Mouse (Mus musculus): ENCODE data around the gene Herc4. TPM values are rescaled to one million over a fixed set of nuclear protein-coding genes. Genes with fewer than 3 reads are reported as not detected.

The Herc4 gene
- 33.6 and 38.1 TPM in 2 replicates for polyA plus RNA-seq (2015; fragmentation: Nextera tagmentation; extraction: Ambion mirVana)

DNA sequence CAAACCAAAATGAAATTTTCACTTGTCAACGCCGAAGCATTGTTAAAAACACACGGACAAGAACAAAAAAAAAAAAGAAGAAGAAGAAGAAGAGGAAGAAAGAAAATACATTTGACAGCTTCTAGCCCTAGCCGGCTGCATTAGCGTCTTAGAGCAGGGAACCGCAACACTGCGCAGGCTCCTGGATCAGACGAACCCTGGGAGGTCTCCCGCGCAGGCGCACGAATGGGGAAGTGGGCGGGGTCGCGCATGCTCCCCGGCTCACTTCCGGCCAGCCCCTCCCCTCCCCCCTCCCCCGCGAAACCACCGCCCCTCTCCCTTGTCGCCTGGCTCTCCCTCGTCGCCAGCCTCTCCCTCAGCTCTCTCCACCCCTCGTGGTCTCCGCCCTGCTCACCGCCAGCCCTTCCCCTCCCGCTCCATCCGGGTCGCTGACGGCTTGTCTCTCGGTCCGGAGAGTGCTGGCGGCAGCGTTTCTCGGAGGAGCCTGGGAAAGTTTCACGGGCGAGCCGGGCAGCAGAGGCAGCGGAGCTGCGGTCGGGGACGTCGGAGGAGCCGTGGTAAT is at the start of gene Herc4:
TSS of gene Herc4 (plus strand) at position 318 of the 562 bp plus-strand sequence.
- Histone ChIP-seq H3K9ac (peak within 1 kb of the TSS; percentile 96), H3K4me1 (peaks cover 23% of the 10 kb centered on the region), H3K4me3 (peak within 1 kb of the TSS; percentile 91), H3K27ac (peak within 1 kb of the TSS; percentile 96), H3K4me2 (peak within 1 kb of the TSS; percentile 67), H3K27me3 (no peaks in the 10 kb centered on the region), H3K9me3 (replicated peaks) (no peaks in the 10 kb centered on the region), H3K36me3 (ENCODE audit: poor library complexity, severe bottlenecking) (no peaks in the 10 kb centered on the region)
- peak; percentile 99 for ATAC-seq
- WGBS = 0% methylated on average over 40 of the region's 44 CpGs

DNA sequence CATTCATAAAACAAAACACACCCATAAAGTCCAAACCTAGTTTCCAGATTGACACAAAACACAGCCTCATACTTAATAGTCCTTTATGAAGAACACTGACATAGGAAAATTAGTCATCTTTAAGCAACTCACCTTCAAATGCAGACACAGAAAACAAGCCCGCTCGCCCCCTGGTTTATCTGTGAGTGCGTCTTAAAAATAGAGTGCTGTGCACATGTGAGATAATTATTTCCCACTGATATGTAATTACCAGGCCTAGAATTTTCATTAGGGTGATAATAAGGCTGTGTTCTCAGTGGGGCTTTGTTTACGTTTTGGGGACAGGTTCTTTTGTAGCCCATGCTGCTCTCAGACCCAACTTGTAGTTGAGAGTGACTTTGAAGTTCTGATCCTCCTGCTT is 44.6 kb upstream of the Herc4 start:
- ATAC-seq = no peak
- Histone ChIP-seq H3K9ac (no peak overlapping the region), H3K27ac (no peak overlapping the region), H3K4me1 (no peaks in the 10 kb centered on the region), H3K4me3 (no peak overlapping the region), H3K27me3 (no peaks in the 10 kb centered on the region), H3K4me2 (no peak overlapping the region), H3K9me3 (replicated peaks) (no peaks in the 10 kb centered on the region), H3K36me3 (ENCODE audit: poor library complexity, severe bottlenecking) (no peaks in the 10 kb centered on the region)
- 69% methylated on average over 4 of the region's 4 CpGs for WGBS

DNA sequence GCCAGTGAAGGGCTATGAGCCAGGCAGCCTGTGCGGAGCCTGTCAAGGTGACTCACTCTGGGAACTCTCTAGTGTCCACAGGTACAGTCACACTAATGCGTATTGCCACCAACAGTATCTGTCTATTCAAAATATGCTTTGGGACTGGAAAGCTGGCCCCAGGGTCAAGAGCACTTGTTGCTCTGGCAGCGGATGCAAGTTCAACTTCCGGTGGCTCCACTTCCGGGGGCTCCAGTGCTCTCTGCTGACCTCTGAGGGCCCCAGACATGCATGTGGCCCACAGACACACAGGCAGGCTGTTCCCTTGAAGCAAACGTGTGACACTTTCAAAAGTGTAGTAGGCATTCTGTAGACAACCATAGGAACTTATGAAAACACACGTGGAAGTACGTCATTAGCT is 42.1 kb upstream of the Herc4 start:
- Histone ChIP-seq H3K4me2 (no peak overlapping the region), H3K36me3 (ENCODE audit: poor library complexity, severe bottlenecking) (no peaks in the 10 kb centered on the region), H3K4me3 (no peak overlapping the region), H3K27ac (no peak overlapping the region), H3K9me3 (replicated peaks) (no peaks in the 10 kb centered on the region), H3K27me3 (no peaks in the 10 kb centered on the region), H3K4me1 (no peaks in the 10 kb centered on the region), H3K9ac (no peak overlapping the region)
- 86% methylated on average over 8 of the region's 8 CpGs for WGBS
- no peak for ATAC-seq

DNA sequence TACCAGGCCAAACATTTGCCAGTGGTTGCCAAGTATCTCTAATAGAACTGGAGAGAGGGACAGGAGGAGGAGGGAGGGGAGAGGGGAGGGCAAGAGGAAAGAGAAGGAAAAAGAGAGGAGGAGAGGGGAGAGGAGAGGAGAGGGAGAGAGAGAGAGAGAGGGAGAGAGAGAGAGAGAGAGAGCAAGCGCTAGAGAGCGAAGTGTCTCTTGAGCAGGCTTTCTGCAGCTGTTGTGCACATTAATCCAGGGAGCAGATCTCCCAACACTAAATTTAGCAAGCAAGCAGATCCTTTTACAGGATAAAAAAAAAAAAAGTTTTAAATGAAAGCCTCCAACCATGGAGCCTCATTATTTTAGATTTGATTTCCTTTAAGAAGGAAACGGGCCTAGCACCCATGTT is 40.6 kb upstream of the Herc4 start:
- no peaks in the 10 kb centered on the region for H3K27me3 ChIP-seq
- H3K9ac ChIP-seq = no peak overlapping the region
- WGBS = 81% methylated on average over 3 of the region's 3 CpGs
- no peaks in the 10 kb centered on the region for H3K4me1 ChIP-seq
- H3K9me3 ChIP-seq (replicated peaks) = no peaks in the 10 kb centered on the region
- H3K27ac ChIP-seq = no peak overlapping the region
- no peak for ATAC-seq
- no peak overlapping the region for H3K4me2 ChIP-seq
- no peaks in the 10 kb centered on the region for H3K36me3 ChIP-seq (ENCODE audit: poor library complexity, severe bottlenecking)
- H3K4me3 ChIP-seq = no peak overlapping the region

DNA sequence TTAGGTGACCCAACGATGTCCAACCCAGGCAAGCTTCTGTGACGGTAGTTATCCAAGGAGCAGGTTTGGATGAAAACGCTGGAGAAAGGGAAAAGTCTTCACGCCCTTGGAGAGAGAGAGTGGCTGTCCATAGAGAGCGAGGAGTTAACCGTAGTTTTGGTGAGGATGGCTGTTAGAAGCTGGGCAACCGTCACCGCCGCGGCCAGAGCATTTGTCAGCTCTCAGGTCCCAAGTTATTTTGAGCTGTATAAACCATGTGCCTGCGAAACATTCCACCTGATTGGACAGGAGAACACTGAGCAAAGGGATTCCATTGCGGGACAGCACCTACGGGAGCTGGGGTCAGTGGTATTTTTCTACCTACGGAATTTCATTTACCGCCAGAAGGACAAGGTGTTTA is 39.9 kb upstream of the Herc4 start, which contains the start of gene Mypn:
TSS of gene Mypn (minus strand) at position 225 of the 400 bp plus-strand sequence.
- no peak for ATAC-seq

DNA sequence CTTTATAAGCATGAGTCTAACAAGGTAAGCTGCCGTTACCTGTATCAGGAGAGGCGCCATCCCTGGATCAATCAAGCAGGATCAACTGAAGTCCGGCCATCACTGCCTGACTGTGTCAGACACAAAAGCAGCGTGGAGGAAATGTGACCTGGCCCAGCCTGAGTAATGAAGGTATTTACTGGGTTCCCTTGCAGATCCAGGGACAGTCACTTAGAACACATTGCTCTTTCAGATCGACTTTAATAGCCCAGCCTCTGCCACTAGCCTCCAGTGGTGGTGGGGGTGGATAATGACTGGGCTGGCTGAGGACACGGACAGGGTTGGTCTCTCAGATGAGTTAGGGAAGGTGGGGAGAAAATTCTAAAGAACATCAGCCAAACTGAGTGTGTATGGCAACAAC is 34.7 kb upstream of the Herc4 start:
- Histone ChIP-seq H3K4me1 (no peaks in the 10 kb centered on the region), H3K27me3 (no peaks in the 10 kb centered on the region), H3K4me2 (no peak overlapping the region), H3K9ac (no peak overlapping the region), H3K9me3 (replicated peaks) (no peaks in the 10 kb centered on the region), H3K4me3 (no peak overlapping the region), H3K27ac (no peak overlapping the region), H3K36me3 (ENCODE audit: poor library complexity, severe bottlenecking) (no peaks in the 10 kb centered on the region)
- 62% methylated on average over 6 of the region's 6 CpGs for WGBS
- no peak for ATAC-seq

More for the DNA sequence above, 39.9 kb upstream of the Herc4 start, which contains the start of gene Mypn:
- no peaks in the 10 kb centered on the region for H3K4me1 ChIP-seq
- H3K27me3 ChIP-seq = no peaks in the 10 kb centered on the region
- 92% methylated on average over 15 of the region's 15 CpGs for WGBS
- H3K27ac ChIP-seq = no peak within 1 kb of the TSS
- no peak within 1 kb of the TSS for H3K4me3 ChIP-seq
- H3K36me3 ChIP-seq (ENCODE audit: poor library complexity, severe bottlenecking) = no peaks in the 10 kb centered on the region
- H3K4me2 ChIP-seq = no peak within 1 kb of the TSS
- no peaks in the 10 kb centered on the region for H3K9me3 ChIP-seq (replicated peaks)
- H3K9ac ChIP-seq = no peak within 1 kb of the TSS

DNA sequence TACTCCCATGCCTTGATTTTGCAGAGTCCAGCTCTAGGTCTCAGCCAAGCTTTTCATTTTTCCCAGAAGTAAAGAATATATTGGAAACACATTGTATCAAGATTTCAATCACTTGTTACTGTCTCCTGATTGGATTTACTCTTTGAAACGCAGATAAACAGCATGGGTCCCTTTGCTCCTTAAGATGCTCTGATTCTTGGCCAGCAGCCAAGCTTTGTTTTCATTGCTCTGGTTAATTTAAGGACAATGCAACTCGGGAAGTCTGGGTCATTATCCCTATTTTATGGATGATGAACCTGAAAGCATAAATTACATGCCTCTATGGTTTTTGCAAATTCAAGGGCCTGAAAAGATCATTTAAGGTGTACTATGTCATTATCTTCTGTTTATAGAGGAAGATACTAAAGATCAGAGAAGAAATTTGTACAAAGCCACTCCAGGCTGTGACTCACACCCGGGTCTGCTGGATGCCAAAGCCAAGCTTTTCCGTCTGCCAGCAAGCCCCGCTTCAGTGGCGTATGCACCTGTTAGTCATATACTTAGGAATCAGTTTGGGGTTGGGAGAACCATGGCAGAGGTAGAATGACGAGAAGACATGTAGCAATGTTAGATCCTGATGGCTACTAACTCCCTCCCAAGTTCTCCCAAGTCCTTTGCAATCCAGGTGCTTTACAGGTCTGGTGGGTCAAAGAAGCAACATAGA is 22.4 kb upstream of the Herc4 start:
- ATAC-seq = no peak
- Histone ChIP-seq H3K9ac (no peak overlapping the region), H3K36me3 (ENCODE audit: poor library complexity, severe bottlenecking) (no peaks in the 10 kb centered on the region), H3K4me3 (no peak overlapping the region), H3K9me3 (replicated peaks) (no peaks in the 10 kb centered on the region), H3K27me3 (no peaks in the 10 kb centered on the region), H3K4me2 (no peak overlapping the region), H3K27ac (no peak overlapping the region), H3K4me1 (no peaks in the 10 kb centered on the region)
- WGBS = 30% methylated on average over 7 of the region's 7 CpGs

DNA sequence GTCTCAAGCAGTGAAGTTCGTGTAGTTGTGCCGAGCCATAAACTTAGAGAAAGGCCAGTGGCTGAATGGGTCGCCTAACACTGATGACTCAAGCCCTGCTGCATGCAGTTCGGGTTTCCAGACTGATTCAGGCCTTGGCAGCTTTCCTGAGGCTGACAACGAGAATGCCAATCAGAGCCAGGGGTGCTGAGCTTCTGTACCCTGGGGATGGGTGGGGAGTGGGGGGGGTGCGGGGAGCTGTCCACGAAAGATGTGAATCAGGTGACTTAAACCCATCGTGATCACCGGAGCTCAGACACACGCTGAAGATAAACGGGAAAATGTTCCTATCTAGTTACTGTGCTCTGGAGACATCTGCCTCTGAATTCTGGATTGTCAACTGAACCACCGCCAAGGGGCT is 19.3 kb upstream of the Herc4 start:
- H3K27ac ChIP-seq = no peak overlapping the region
- no peak for ATAC-seq
- no peak overlapping the region for H3K4me3 ChIP-seq
- no peaks in the 10 kb centered on the region for H3K9me3 ChIP-seq (replicated peaks)
- no peaks in the 10 kb centered on the region for H3K4me1 ChIP-seq
- no peak overlapping the region for H3K9ac ChIP-seq
- no peak overlapping the region for H3K4me2 ChIP-seq
- no peaks in the 10 kb centered on the region for H3K27me3 ChIP-seq
- 82% methylated on average over 12 of the region's 12 CpGs for WGBS
- H3K36me3 ChIP-seq (ENCODE audit: poor library complexity, severe bottlenecking) = no peaks in the 10 kb centered on the region

DNA sequence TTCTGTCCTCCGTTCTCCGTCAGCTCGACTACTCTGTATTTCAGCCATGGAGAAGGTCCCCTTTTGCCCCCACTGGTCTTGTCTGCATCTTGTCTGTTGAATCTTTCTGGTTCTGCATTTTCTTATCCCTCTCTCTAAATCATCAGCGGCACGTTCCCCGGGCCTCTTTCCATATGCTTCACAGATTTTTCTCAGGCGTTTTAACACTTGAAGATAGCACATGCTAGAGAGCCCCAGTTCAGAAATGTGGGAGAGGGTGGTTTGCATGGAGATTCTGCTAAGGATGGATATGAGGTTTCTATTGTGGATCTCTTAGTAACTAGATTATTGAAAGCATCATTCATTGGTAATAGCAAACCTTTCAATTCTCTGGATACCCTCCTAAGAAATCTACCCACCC is 13.3 kb upstream of the Herc4 start:
- no peak for ATAC-seq
- no peak overlapping the region for H3K9ac ChIP-seq
- no peaks in the 10 kb centered on the region for H3K9me3 ChIP-seq (replicated peaks)
- H3K27ac ChIP-seq = no peak overlapping the region
- no peaks in the 10 kb centered on the region for H3K4me1 ChIP-seq
- H3K4me3 ChIP-seq = no peak overlapping the region
- no peaks in the 10 kb centered on the region for H3K27me3 ChIP-seq
- H3K36me3 ChIP-seq (ENCODE audit: poor library complexity, severe bottlenecking) = no peaks in the 10 kb centered on the region
- 83% methylated on average over 7 of the region's 7 CpGs for WGBS
- no peak overlapping the region for H3K4me2 ChIP-seq

DNA sequence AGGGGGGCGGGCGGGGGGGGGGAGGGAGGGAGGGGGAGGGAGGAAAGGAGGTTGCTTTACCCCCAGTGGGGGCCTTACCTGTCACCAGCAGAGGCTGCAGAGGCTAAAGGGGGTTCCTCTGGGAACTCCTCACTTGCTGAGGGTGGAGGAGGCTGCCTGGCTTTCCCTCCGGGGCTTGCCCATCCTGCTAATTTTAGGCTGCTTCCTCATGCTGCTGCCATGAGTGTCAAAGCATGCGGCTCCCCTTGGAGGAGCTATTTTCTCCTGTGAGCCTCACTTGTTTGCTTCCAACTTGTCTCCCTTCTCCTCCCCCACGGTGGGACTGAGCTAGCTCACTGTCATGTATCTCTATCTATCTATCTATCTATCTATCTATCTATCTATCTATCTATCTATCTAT is 12.8 kb upstream of the Herc4 start:
- H3K4me2 ChIP-seq = no peak overlapping the region
- WGBS = 49% methylated on average over 3 of the region's 5 CpGs
- H3K27ac ChIP-seq = no peak overlapping the region
- H3K4me1 ChIP-seq = no peaks in the 10 kb centered on the region
- H3K9me3 ChIP-seq (replicated peaks) = no peaks in the 10 kb centered on the region
- no peak for ATAC-seq
- H3K27me3 ChIP-seq = no peaks in the 10 kb centered on the region
- H3K36me3 ChIP-seq (ENCODE audit: poor library complexity, severe bottlenecking) = no peaks in the 10 kb centered on the region
- no peak overlapping the region for H3K9ac ChIP-seq
- no peak overlapping the region for H3K4me3 ChIP-seq

DNA sequence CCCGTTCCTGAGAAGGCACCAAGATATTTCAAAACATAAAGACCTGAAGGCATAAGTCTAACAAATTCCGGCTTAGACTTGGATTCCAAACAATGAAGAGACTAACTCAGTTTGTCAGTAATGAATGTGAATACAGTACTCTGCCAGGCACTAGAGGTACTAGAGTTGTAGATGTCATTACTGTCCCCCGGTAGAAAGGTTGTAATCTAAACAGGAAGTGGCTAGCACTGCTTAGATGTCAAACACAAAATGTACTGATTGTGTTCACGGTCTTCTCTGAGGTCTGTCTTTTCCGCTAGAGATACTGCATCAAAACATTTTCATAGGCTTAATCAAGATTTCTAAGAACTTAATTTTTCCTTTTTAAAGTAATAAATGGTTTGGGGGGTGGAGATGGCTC is 12.0 kb upstream of the Herc4 start:
- WGBS = 91% methylated on average over 5 of the region's 5 CpGs
- Histone ChIP-seq H3K9ac (no peak overlapping the region), H3K4me3 (no peak overlapping the region), H3K27me3 (no peaks in the 10 kb centered on the region), H3K4me2 (no peak overlapping the region), H3K9me3 (replicated peaks) (no peaks in the 10 kb centered on the region), H3K4me1 (no peaks in the 10 kb centered on the region), H3K27ac (no peak overlapping the region), H3K36me3 (ENCODE audit: poor library complexity, severe bottlenecking) (no peaks in the 10 kb centered on the region)
- no peak for ATAC-seq

DNA sequence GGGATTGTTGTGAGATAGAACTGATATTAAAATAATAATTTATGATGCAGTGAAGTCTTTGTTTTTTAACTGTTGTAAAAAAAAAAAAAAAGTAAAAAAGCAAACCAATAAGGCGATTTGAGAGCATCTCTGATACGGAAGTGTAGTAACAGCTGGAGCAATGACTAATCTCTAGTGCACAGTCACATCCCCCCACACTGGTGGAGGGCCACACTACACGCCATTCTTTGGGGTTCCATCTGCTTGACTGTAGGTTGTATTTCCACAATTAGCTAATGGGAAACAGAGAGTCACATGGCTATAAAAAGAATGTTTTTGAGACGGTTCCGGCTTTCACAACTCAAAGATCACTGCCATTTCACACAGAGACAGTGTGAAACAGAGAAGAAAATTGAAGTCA is 9.5 kb upstream of the Herc4 start:
- ATAC-seq = no peak
- Histone ChIP-seq H3K9me3 (replicated peaks) (no peaks in the 10 kb centered on the region), H3K36me3 (ENCODE audit: poor library complexity, severe bottlenecking) (no peaks in the 10 kb centered on the region), H3K4me3 (no peak overlapping the region), H3K27me3 (no peaks in the 10 kb centered on the region), H3K9ac (no peak overlapping the region), H3K4me1 (no peaks in the 10 kb centered on the region), H3K4me2 (no peak overlapping the region), H3K27ac (no peak overlapping the region)
- WGBS = 90% methylated on average over 5 of the region's 5 CpGs

DNA sequence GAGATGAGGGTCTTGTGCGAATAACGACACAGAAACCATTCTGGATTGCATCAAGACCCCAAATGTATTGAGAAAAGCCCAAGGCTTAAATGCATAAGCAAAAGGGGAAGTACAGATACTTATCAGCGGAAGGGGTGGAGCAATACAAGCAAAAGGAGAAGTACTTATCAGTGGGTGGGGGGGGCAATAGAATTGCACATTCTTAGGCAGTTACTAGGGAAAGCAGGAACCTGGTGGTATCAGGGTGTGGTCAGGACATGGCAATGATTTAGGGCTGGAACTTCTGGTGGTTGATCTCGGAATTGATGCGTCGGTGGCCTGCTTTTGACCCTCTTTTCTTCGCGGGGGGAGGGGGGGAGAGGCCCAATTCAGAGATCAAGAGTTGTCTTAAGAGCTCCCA is 7.7 kb upstream of the Herc4 start:
- no peaks in the 10 kb centered on the region for H3K36me3 ChIP-seq (ENCODE audit: poor library complexity, severe bottlenecking)

More for the DNA sequence above, 7.7 kb upstream of the Herc4 start:
- no peaks in the 10 kb centered on the region for H3K27me3 ChIP-seq
- H3K9me3 ChIP-seq (replicated peaks) = no peaks in the 10 kb centered on the region
- no peak overlapping the region for H3K4me2 ChIP-seq
- no peaks in the 10 kb centered on the region for H3K4me1 ChIP-seq
- 86% methylated on average over 8 of the region's 8 CpGs for WGBS
- no peak overlapping the region for H3K27ac ChIP-seq
- no peak overlapping the region for H3K9ac ChIP-seq
- ATAC-seq = no peak
- H3K4me3 ChIP-seq = no peak overlapping the region
